Mouse (Mus musculus) kidney, postnatal 25 days (tissue): ENCODE data around the gene Pank2.

Experiments
- DNase-seq, 2 experiments: peaks; one replicate each; pipeline ENCODE4 v3.0.0; 2021; ENCODE audit warnings: mixed read lengths in 2 of 2

Pank2 gene

DNA sequence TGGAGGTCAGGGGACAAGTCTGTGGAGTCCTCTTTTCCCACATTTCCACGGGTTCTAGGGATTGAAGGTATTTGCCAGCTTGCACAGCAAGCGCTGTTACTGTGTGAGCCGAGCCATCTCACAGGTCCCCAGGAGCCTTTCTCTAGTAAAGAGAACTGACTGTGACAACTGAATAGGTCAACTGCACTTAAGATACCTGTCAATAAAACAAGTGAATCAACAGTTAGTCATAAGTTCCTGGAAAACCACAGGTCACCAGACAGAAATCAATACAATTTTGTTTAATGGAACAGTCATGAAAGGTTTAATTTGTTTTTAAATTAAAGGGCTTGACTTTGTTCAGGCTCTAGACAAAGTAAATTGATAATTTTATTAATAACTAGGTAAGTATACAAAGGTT is 68.3 kb downstream of the Pank2 start:
- DNase-seq = no peak

GRCm38 (mm10) chr2:131337602-131338001 is 75.3 kb downstream of the Pank2 start:
- no peak for DNase-seq

GRCm38 (mm10) chr2:131344449-131344848 is 82.2 kb downstream of the Pank2 start:
- DNase-seq = peak in 1 of 2 experiments; percentile 50

DNA sequence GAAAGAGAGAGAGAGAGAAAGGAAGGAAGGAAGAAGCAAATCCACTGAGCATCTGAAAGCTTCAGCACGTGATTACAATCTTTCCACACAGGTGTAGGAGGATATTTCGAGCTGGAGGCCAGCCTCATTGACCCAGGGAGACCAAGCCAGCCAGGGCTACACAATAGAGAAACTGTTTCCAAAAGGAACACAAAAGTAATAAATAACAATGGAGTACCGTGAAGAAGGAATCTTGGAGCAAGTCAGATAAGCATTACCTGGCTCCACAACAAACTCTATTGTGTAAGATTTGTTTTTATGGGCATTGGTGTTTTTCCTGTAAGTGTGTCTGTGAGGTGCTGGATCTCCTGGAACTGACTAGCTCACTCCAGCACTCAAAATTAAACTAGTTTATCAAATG is 83.3 kb downstream of the Pank2 start:
- DNase-seq = no peak
